Mouse (Mus musculus): ENCODE measurements at regions not wholly inside any gene's neighbourhood (a gene's known extent, or its start where the extent isn't known, plus 50 kb on each side); places are given as distances from the start of the nearest gene placed in this dataset.

GRCm38 (mm10) chr11:17502052-17502451 is 244.7 kb downstream of the C1d start:
- H3K4me1 ChIP-seq (ENCODE audit: control insufficient read depth, insufficient read depth, low read length): no peaks in the 10 kb centered on the region

GRCm38 (mm10) chr11:17522220-17522919 is 265.0 kb downstream of the C1d start:
- Histone ChIP-seq H3K4me3 (ENCODE audit: insufficient read depth, low read length) (no peak overlapping the region), H3K27ac (ENCODE audit: insufficient read depth, low read length) (no peak overlapping the region), H3K4me1 (ENCODE audit: control insufficient read depth, insufficient read depth, low read length) (no peaks in the 10 kb centered on the region; the same call in 1 of the 2 replicates)
- TF ChIP-seq POLR2A (IDR thresholded peaks at IDR 0.05; ENCODE audit: extremely low read depth, insufficient read depth, low read length) (no peak), CTCF (IDR thresholded peaks at IDR 0.05; ENCODE audit: extremely low read depth, insufficient read depth, low read length) (no peak)

More at GRCm38 (mm10) chr11:17502052-17502451, 244.7 kb downstream of the C1d start:
- Histone ChIP-seq H3K27ac (ENCODE audit: insufficient read depth, low read length) (no peak overlapping the region), H3K4me3 (ENCODE audit: insufficient read depth, low read length) (no peak overlapping the region)
- TF ChIP-seq POLR2A (IDR thresholded peaks at IDR 0.05; ENCODE audit: extremely low read depth, insufficient read depth, low read length): no peak
- TF ChIP-seq CTCF (IDR thresholded peaks at IDR 0.05; ENCODE audit: extremely low read depth, insufficient read depth, low read length): no peak

GRCm38 (mm10) chr11:17523329-17523728 is 265.9 kb downstream of the C1d start:
- TF ChIP-seq POLR2A (IDR thresholded peaks at IDR 0.05; ENCODE audit: extremely low read depth, insufficient read depth, low read length): no peak
- no peak for TF ChIP-seq CTCF (IDR thresholded peaks at IDR 0.05; ENCODE audit: extremely low read depth, insufficient read depth, low read length)
- no peak overlapping the region for H3K4me3 ChIP-seq (ENCODE audit: insufficient read depth, low read length)

GRCm38 (mm10) chr11:17524985-17525775 is 267.8 kb downstream of the C1d start:
- Histone ChIP-seq H3K4me1 (ENCODE audit: control insufficient read depth, insufficient read depth, low read length) (no peaks in the 10 kb centered on the region; the same call in 1 of the 2 replicates), H3K4me3 (ENCODE audit: insufficient read depth, low read length) (no peak overlapping the region), H3K27ac (ENCODE audit: insufficient read depth, low read length) (no peak overlapping the region)
- TF ChIP-seq CTCF (IDR thresholded peaks at IDR 0.05; ENCODE audit: extremely low read depth, insufficient read depth, low read length): no peak
- TF ChIP-seq POLR2A (IDR thresholded peaks at IDR 0.05; ENCODE audit: extremely low read depth, insufficient read depth, low read length): no peak

More at GRCm38 (mm10) chr11:17523329-17523728, 265.9 kb downstream of the C1d start:
- Histone ChIP-seq H3K27ac (ENCODE audit: insufficient read depth, low read length) (no peak overlapping the region), H3K4me1 (ENCODE audit: control insufficient read depth, insufficient read depth, low read length) (no peaks in the 10 kb centered on the region; the same call in 1 of the 2 replicates)

- Histone ChIP-seq H3K4me1 (ENCODE audit: control insufficient read depth, insufficient read depth, low read length) (no peaks in the 10 kb centered on the region; the same call in 1 of the 2 replicates), H3K27ac (ENCODE audit: insufficient read depth, low read length) (no peak overlapping the region), H3K4me3 (ENCODE audit: insufficient read depth, low read length) (no peak overlapping the region)
- TF ChIP-seq POLR2A (IDR thresholded peaks at IDR 0.05; ENCODE audit: extremely low read depth, insufficient read depth, low read length) (no peak), CTCF (IDR thresholded peaks at IDR 0.05; ENCODE audit: extremely low read depth, insufficient read depth, low read length) (no peak)
Measured at GRCm38 (mm10) chr11:17526476-17526875, 269.1 kb downstream of the C1d start.

GRCm38 (mm10) chr11:17528609-17529008 is 271.2 kb downstream of the C1d start:
- Histone ChIP-seq H3K4me3 (ENCODE audit: insufficient read depth, low read length) (no peak overlapping the region), H3K27ac (ENCODE audit: insufficient read depth, low read length) (no peak overlapping the region), H3K4me1 (ENCODE audit: control insufficient read depth, insufficient read depth, low read length) (no peaks in the 10 kb centered on the region; the same call in 1 of the 2 replicates)
- TF ChIP-seq POLR2A (IDR thresholded peaks at IDR 0.05; ENCODE audit: extremely low read depth, insufficient read depth, low read length) (no peak), CTCF (IDR thresholded peaks at IDR 0.05; ENCODE audit: extremely low read depth, insufficient read depth, low read length) (no peak)

GRCm38 (mm10) chr11:17533706-17534105 is 276.3 kb downstream of the C1d start:
- Histone ChIP-seq H3K27ac (ENCODE audit: insufficient read depth, low read length) (no peak overlapping the region), H3K4me3 (ENCODE audit: insufficient read depth, low read length) (no peak overlapping the region), H3K4me1 (ENCODE audit: control insufficient read depth, insufficient read depth, low read length) (no peaks in the 10 kb centered on the region)
- TF ChIP-seq CTCF (IDR thresholded peaks at IDR 0.05; ENCODE audit: extremely low read depth, insufficient read depth, low read length): no peak
- no peak for TF ChIP-seq POLR2A (IDR thresholded peaks at IDR 0.05; ENCODE audit: extremely low read depth, insufficient read depth, low read length)

- TF ChIP-seq CTCF (IDR thresholded peaks at IDR 0.05; ENCODE audit: extremely low read depth, insufficient read depth, low read length): no peak
- no peak for TF ChIP-seq POLR2A (IDR thresholded peaks at IDR 0.05; ENCODE audit: extremely low read depth, insufficient read depth, low read length)
- no peaks in the 10 kb centered on the region for H3K4me1 ChIP-seq (ENCODE audit: control insufficient read depth, insufficient read depth, low read length)
- no peak overlapping the region for H3K27ac ChIP-seq (ENCODE audit: insufficient read depth, low read length)
- no peak overlapping the region for H3K4me3 ChIP-seq (ENCODE audit: insufficient read depth, low read length)
Measured at GRCm38 (mm10) chr11:17546286-17546685, 288.9 kb downstream of the C1d start.

- Histone ChIP-seq H3K4me1 (ENCODE audit: control insufficient read depth, insufficient read depth, low read length) (no peaks in the 10 kb centered on the region), H3K27ac (ENCODE audit: insufficient read depth, low read length) (no peak overlapping the region), H3K4me3 (ENCODE audit: insufficient read depth, low read length) (no peak overlapping the region)
- TF ChIP-seq POLR2A (IDR thresholded peaks at IDR 0.05; ENCODE audit: extremely low read depth, insufficient read depth, low read length): no peak
- no peak for TF ChIP-seq CTCF (IDR thresholded peaks at IDR 0.05; ENCODE audit: extremely low read depth, insufficient read depth, low read length)
Measured at GRCm38 (mm10) chr11:17549148-17549547, 291.8 kb downstream of the C1d start.
